Mouse (Mus musculus) ES-Bruce4 (cell line): ENCODE results near the gene Pik3cd. TPM values are rescaled to one million over a fixed set of nuclear protein-coding genes. Genes with fewer than 3 reads are reported as not detected.

Experiments used
- H3K27ac ChIP-seq: 2 replicates; pipeline ENCODE4 v1.5.1; 2012; ENCODE audit warnings: low read length, inconsistent platforms; ENCODE audit not compliant: insufficient read depth
- H3K27me3 ChIP-seq: 2 replicates; pipeline ENCODE4 v1.6.1; 2012; ENCODE audit warnings: mild to moderate bottlenecking, low read length, inconsistent platforms; ENCODE audit not compliant: control insufficient read depth, poor library complexity, insufficient read depth, severe bottlenecking
- H3K36me3 ChIP-seq: 2 replicates; pipeline ENCODE4 v1.6.1; 2012; ENCODE audit warnings: inconsistent platforms, mild to moderate bottlenecking, low read length, moderate library complexity; ENCODE audit not compliant: control insufficient read depth, poor library complexity, insufficient read depth, severe bottlenecking
- H3K4me1 ChIP-seq: one replicate; pipeline ENCODE4 v1.8.1; 2011; ENCODE audit warnings: low read length; ENCODE audit not compliant: control insufficient read depth, insufficient read depth
- H3K4me3 ChIP-seq: 2 replicates; pipeline ENCODE4 v1.5.1; 2011; ENCODE audit warnings: low read depth, mild to moderate bottlenecking, low read length
- H3K9ac ChIP-seq: 2 replicates; pipeline ENCODE4 v1.6.1; 2012; ENCODE audit warnings: low read depth, mild to moderate bottlenecking, inconsistent platforms; ENCODE audit not compliant: poor library complexity, severe bottlenecking
- H3K9me3 ChIP-seq: replicated peaks from 2 replicates; pipeline ENCODE4 v1.6.1; 2012; ENCODE audit warnings: mild to moderate bottlenecking, low read length, inconsistent platforms; ENCODE audit not compliant: control insufficient read depth, poor library complexity, insufficient read depth, severe bottlenecking
- CTCF ChIP-seq: IDR thresholded peaks from one replicate; pipeline ENCODE4 v1.8.1; 2011; ENCODE audit warnings: low read depth, low read length
- EP300 ChIP-seq: IDR thresholded peaks from 2 replicates; pipeline ENCODE4 v1.6.1; 2011; ENCODE audit warnings: low read depth, low read length; ENCODE audit not compliant: insufficient read depth
- POLR2A ChIP-seq: IDR thresholded peaks from one replicate; pipeline ENCODE4 v1.8.1; 2011; ENCODE audit warnings: low read length; ENCODE audit not compliant: insufficient read depth
- polyA plus RNA-seq: library from polyadenylated mRNA; stranded (reverse); fragments of >200 nt; gene quantifications from 2 replicates; pipeline ENCODE4 v1.2.4, GENCODE M21; 2011; ENCODE audit warnings: low read depth; ENCODE audit not compliant: missing spikeins, insufficient read depth, insufficient read length

The Pik3cd gene
- polyA plus RNA-seq, 1 experiment: 13.5 TPM

GRCm38 (mm10) chr4:149740301-149740700 is 37.9 kb upstream of the Pik3cd start:
- H3K9ac ChIP-seq: no peak overlapping the region
- no peaks in the 10 kb centered on the region for H3K36me3 ChIP-seq
- H3K4me3 ChIP-seq: no peak overlapping the region
- no peaks in the 10 kb centered on the region for H3K27me3 ChIP-seq
- H3K4me1 ChIP-seq: peaks cover 8% of the 10 kb centered on the region
- H3K9me3 ChIP-seq: no peaks in the 10 kb centered on the region
- H3K27ac ChIP-seq: no peak overlapping the region
- no peak for TF ChIP-seq EP300
- TF ChIP-seq POLR2A: no peak
- no peak for TF ChIP-seq CTCF

- Histone ChIP-seq H3K9me3 (no peaks in the 10 kb centered on the region), H3K4me1 (peaks cover 8% of the 10 kb centered on the region), H3K9ac (no peak overlapping the region), H3K27ac (no peak overlapping the region), H3K27me3 (no peaks in the 10 kb centered on the region), H3K36me3 (no peaks in the 10 kb centered on the region), H3K4me3 (no peak overlapping the region)
- no peak for TF ChIP-seq EP300
- TF ChIP-seq CTCF: no peak
- no peak for TF ChIP-seq POLR2A
These were observed 37.1 kb upstream of the Pik3cd start for GRCm38 (mm10) chr4:149739478-149739877.

- Histone ChIP-seq H3K27me3 (no peaks in the 10 kb centered on the region), H3K27ac (no peak within 1 kb of the TSS), H3K4me3 (peak within 1 kb of the TSS; percentile 81), H3K36me3 (no peaks in the 10 kb centered on the region), H3K4me1 (peaks cover 6% of the 10 kb centered on the region), H3K9ac (peak within 1 kb of the TSS; percentile 79), H3K9me3 (no peaks in the 10 kb centered on the region)
- TF ChIP-seq POLR2A (no peak), CTCF (peak; percentile 76), EP300 (0 out of 2 replicates have a peak, but pooled peaks have one; percentile 34)
These were observed 35.3 kb upstream of the Pik3cd start, which contains the start of gene Tmem201 for GRCm38 (mm10) chr4:149737383-149738324. Tmem201 (minus strand) TSS chr4:149738044.

DNA sequence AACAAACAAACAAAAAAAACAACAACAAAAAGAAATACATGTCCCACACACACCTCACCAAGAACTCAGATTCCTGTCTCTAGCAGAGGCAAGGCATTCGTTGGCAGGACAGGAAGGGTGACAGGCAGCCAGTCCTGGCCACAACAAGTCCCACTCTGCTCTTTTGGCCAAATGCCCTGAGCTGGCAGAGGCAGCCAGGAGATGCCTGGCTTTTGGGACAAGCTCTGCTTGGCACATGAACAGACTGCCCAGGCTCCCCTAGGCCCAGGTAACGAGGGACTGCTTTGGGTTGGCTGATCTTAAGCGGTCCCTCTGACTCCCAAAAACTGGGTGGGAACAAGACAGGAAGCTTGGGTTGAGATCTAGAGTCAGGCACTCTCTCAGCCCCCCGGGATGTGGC is 34.2 kb upstream of the Pik3cd start:
- no peaks in the 10 kb centered on the region for H3K36me3 ChIP-seq
- H3K9ac ChIP-seq: peak overlapping the region; percentile 79
- no peaks in the 10 kb centered on the region for H3K27me3 ChIP-seq
- H3K4me1 ChIP-seq: peaks cover 9% of the 10 kb centered on the region
- H3K27ac ChIP-seq: no peak overlapping the region
- H3K4me3 ChIP-seq: peak overlapping the region; percentile 81
- TF ChIP-seq POLR2A (no peak), EP300 (no peak), CTCF (no peak)
- no peaks in the 10 kb centered on the region for H3K9me3 ChIP-seq

GRCm38 (mm10) chr4:149735624-149736250 is 33.4 kb upstream of the Pik3cd start:
- peaks cover 13% of the 10 kb centered on the region for H3K4me1 ChIP-seq
- no peaks in the 10 kb centered on the region for H3K36me3 ChIP-seq
- H3K9ac ChIP-seq: no peak overlapping the region
- no peaks in the 10 kb centered on the region for H3K27me3 ChIP-seq
- no peaks in the 10 kb centered on the region for H3K9me3 ChIP-seq
- H3K27ac ChIP-seq: no peak overlapping the region
- H3K4me3 ChIP-seq: no peak overlapping the region
- TF ChIP-seq EP300 (no peak), POLR2A (no peak), CTCF (no peak)
